Mouse (Mus musculus) urinary bladder, postnatal 14 days (tissue): Measurements from ENCODE around the gene Mrpl43.

Experiments used
- DNase-seq: peaks from one replicate; pipeline ENCODE4 v3.0.0; 2021; ENCODE audit warnings: low spot score

Mrpl43 gene

DNA sequence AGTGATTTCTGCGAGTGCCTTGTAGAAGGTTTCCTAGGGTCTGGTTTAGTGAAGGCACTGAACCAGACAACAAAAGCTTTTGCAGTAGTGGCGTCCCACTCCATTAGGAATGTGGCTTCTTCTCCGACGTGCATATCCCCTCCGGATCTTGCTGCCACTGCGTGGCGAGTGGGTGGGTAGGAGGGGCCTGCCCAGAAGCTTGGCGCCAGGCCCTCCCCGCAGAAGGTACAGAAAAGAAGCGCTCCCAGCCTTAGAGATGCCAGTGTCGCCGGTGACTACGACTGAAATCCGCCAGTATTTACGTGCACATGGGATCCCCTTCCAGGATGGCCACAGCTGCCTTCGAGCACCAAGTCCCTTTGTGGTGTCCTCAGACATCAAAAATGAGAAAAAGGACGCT lies 779 bp upstream of the Mrpl43 start:
- DNase-seq, result no peak

GRCm38 (mm10) chr19:45005444-45005843 lies 798 bp downstream of the Mrpl43 start, which contains the start of gene Twnk:
Gene Twnk, plus strand, starts transcription at chr19:45005663.
- DNase-seq, result peak; percentile 72

DNA sequence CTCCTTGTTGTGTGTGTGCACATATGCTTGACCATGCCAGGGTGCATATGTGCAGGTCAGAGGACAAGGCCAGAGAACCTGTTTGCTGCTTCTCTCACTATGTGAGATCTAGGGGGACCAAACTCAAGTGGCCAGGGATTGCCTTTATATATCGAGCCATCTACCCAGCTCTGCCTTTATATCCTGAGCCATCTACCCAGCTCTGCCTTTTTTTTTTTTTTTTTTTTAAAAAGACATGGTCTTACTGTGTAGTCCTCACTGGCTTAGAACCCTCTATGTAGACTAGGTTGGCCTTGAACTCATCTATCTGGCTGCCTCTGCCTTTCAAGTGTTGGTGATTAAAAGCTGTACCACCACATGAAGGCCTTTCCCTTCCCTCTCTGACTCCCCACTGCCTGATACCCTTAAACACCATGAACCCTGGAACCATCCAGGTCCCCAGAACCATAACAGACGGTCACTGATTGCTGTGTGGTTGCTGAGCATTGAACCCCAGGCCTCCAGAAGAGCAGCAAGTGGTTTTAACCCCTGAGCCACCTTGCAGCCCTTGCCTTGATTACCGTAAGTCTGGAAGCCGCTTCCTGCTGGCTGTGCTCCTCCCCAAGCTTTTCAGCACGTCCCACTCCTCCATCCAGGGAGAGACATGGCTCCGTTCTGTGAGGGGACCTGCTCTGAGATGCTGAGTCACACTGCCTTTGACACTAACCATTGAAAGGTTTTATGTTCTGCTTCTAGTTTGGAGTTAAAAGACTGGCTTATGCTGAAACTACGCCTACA lies 2.3 kb downstream of the Mrpl43 start:
- DNase-seq, result no peak

DNA sequence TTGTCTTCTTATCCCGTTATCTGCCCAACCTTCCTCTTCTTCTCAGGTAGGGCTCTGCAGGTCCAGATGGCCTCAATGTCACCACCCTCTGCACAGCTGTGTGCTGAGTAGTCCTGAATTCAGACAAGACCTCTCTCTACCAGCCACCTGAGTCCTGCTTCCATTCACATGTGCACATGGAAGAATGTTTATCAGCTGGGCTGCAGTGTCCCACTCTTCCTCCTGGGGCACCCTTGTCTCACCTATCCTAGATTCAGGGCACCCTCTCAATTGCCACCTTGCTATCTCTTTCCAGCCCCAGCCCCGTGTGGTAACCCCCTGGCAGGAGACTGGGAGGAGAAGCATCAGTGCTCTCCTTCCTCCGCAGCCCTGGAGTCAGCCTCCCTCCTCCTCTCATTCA lies 3.9 kb downstream of the Mrpl43 start:
- no peak for DNase-seq

DNA sequence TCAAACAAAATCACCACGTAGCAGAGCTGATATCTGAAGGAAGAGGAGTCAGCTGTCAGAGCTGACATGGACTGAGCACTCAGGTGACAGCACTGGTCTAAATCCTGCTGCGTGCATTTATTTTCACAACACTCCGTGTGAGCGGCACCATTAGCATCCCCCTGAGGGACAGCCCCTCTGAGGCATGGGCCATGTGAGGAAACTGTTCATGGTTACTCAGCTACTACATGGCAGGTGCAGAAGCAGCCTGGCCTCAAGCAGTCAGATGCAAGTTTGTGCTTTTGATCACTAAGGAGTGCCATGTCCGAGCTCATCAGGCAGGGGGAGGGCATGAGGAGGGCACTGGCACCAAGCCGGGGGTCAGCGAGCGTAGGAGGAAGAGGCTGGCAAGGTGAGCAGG lies 6.6 kb downstream of the Mrpl43 start:
- no peak for DNase-seq

GRCm38 (mm10) chr19:44997786-44998185 lies 8.5 kb downstream of the Mrpl43 start:
- DNase-seq, result no peak

- DNase-seq, result no peak
These were observed 13.5 kb downstream of the Mrpl43 start for GRCm38 (mm10) chr19:44992712-44993111.

GRCm38 (mm10) chr19:44992246-44992645 lies 14.0 kb downstream of the Mrpl43 start:
- DNase-seq, result no peak

- DNase-seq, result no peak
These were observed 15.2 kb downstream of the Mrpl43 start for GRCm38 (mm10) chr19:44991031-44991430.

DNA sequence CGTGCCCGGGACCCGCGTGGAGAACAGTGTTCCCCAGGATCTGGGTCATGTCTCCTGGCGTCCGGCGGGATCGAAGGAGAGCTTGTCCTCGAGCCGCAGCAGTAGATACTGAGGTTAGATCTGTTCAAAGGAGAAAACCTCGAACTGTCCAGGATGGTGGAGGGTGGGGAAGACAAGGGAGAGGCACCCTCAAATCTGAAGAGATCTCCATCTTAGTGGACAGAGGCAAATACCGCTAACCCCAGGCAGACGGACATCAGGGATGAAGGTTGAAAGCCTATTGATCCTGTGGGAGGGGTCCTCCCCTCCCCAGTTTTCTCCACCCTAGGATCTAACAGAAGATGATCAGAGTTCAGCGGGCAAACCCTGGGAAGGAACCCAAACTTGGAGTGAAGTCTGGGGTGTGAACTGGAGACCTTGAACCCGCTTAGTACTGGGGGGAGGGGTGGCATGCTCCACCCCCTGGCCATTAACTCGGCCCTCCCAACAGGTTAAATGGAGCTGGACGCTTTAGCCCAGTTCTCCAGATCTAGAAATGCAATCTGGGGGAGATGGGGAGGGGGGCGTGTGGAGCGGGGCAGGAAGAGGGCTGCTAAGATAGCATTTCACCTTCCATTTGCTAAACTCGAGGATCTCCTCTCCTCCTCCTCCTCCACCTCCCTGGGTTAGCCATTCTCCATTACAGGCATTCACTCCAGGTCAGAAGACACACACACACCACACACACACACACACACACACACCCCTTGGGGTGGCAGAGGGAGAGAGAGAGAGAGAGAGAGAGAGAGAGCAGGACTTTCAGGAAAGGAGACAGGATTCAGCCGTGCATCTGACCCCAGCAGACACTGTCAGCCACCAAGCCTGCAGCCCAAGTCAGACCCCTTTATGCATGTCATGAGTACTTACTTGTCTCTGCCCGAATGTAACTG lies 16.4 kb downstream of the Mrpl43 start:
- DNase-seq, result no peak

DNA sequence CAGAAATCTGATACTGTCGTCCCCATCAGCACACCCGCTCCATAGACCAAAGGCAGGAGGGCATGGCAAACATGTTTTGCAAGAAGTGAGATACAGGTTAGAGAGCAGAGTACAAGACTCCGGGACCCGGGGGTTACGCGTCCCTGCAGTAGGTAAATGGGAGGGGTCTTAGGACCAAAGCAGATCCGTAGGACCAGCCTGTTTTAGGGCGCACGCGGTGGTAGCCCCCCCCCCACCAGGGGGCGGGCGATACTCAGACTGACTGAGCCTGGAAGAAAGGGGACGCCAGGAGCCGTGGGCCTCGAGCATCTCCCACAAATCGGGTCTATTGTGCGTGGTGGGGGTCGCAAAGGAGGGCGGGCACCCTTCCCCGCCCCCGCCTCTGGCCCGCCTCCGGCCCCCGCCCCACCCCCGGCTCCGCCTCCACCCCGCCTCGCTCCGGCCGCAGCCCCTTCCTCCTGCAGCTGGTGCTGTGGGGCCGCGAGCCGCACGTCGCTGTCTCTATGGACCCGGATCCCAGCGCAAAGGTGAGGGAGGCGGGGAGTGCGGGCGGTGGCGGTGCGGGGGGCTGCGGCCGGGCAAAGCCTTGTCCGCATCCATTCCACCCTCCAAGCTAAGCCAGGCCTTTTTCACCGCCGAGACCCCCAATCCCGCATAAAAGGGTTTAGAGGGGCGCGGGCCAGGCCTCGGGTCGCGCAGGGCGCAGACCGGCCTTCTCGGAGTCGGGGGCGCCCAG lies 17.2 kb downstream of the Mrpl43 start, which contains the start of gene Sema4g:
Sema4g (plus strand) TSS at position 271 of the 736 bp plus-strand sequence.
- DNase-seq, result peak; percentile 33

- DNase-seq, result no peak
These were observed 17.9 kb downstream of the Mrpl43 start for GRCm38 (mm10) chr19:44988321-44988720.

- no peak for DNase-seq
These were observed 18.4 kb downstream of the Mrpl43 start for GRCm38 (mm10) chr19:44987851-44988250.

DNA sequence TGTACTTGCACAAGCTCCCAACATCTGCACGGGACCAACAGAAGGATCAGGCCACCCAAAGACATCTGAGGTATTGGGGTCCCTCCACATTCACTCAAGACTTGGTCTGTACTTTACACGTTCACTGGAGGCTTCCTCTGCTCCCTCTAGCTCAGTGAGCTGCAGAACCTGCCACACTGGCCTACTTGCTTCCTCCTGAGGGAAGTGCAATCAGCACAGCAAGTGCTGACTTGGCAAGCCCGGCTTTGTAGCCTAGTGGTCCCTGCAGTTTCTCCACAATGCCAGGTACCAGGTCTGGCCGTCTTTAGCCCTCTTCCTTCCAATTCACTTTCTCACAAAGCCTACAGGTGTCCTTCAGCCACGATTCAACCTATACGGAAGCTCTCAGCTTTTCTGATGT lies 19.2 kb downstream of the Mrpl43 start:
- DNase-seq, result peak; percentile 64

- no peak for DNase-seq
These were observed 20.9 kb downstream of the Mrpl43 start for GRCm38 (mm10) chr19:44985159-44985988.

- no peak for DNase-seq
These were observed 21.8 kb downstream of the Mrpl43 start for GRCm38 (mm10) chr19:44984420-44984819.

DNA sequence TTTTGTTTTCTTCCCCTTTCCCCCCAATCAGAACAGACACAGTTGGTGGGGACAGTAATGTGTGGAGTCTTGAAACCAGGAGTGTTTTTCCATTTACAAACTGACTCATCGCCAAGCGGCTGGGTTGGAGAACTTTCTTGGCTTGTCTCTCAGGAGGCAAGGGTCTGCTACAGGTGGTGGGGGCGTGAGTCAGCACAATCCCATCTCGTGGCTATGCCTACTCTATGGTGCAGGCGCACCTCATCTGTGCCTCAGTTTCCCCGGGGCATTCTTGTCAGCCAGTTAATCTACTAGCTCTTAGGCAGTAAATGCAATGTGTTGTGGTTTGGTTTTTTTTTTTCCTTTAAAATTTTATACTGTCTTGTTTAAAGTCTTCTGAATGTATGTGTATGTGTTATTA lies 22.9 kb downstream of the Mrpl43 start:
- DNase-seq, result no peak

GRCm38 (mm10) chr19:44982477-44983115 lies 23.6 kb downstream of the Mrpl43 start:
- DNase-seq, result no peak

DNA sequence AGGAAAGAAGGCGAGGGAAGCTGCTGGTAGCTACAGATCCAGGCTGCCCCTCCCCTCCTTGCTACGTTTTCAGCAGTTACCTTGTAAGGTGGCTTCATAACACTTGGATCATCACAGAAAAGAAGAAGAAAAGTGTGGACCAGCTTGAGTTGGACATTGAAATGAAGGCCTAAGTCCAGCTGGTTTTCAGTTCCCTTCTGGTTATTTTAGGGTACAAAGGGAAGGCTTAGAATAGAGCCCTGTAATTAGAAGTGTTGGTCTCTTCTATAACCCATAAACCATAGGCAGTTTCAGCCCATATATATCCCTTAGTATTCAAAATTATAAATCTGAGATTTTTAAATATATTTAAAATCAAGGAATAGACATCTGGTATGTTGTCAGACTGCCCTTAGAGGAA lies 25.5 kb downstream of the Mrpl43 start:
- no peak for DNase-seq

GRCm38 (mm10) chr19:44977148-44977547 lies 29.1 kb downstream of the Mrpl43 start:
- no peak for DNase-seq

DNA sequence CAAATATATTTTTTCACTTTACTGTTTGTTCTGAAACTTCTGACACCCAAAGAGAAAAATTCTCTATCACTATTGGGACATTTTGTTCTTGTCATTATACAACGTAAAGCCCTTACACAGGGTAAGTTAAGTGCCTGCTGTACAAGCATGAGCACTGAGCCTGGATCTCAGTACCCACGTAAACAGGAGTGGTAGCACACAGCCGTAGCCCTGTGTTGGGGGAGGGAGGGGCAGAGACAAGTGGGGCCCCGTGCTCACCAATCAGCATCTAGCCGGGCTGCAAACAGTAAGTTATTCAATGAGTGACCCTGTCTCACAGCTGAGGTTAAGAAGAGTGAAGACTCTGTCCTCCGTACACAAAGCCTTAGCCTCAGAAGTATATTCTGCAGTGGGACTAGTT lies 29.6 kb downstream of the Mrpl43 start:
- no peak for DNase-seq
